Mouse (Mus musculus): ENCODE results near the gene Pdk2. TPM values are rescaled to one million over a fixed set of nuclear protein-coding genes. Genes with fewer than 3 reads are reported as not detected.

Gene Pdk2
- polyA plus RNA-seq, 1 experiment from 2014 or later: 61.5 TPM

- H3K27me3 ChIP-seq: no peaks in the 10 kb centered on the region
- in situ Hi-C loops (cut with MboI; ENCODE audit: low pct_unique_long_range_greater_than_20kb): loop anchor here (25.0 kb wide), 1 partner anchor 1179 kb away; the partner anchor contains the start of gene Hoxb9
- DNase-seq (ENCODE audit: low read depth, low spot score) (no peak), ATAC-seq (no peak)
- no peak for TF ChIP-seq CTCF (IDR thresholded peaks at IDR 0.05)
- CTCF ChIA-PET: interaction anchor here (2.1 kb wide), 1 partner anchor 16 kb away, joined by 5 read pairs; no protein-coding TSS in a partner anchor
- POLR2A ChIA-PET: no interaction called here
These were observed 41.7 kb upstream of the Pdk2 start for GRCm38 (mm10) chr11:95082896-95083295.

DNA sequence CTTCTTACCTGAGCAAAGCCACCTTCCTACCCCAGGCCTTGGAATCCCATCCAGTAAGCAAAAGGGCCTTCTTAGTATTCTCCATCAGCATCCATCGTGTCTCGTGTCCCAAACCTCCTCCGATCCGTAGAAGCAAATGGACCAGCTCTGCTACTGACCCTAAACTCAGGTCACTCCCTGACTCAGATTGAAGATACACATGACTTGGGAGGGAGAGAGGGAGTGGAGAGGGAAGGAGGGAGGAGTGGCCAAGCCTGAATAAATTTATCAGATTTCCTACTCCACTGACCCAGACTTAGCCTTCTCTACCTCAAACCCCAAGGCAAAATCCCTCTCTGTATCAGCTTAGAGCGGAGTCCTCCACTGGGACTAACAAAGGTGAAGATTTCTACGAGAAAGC is 39.6 kb upstream of the Pdk2 start:
- CTCF ChIA-PET: interaction anchor here (1.8 to 1.9 kb wide), 2 partner anchors 19 to 25 kb away, joined by 5 to 6 read pairs; no protein-coding TSS in a partner anchor
- H3K27me3 ChIP-seq: no peaks in the 10 kb centered on the region
- TF ChIP-seq CTCF (IDR thresholded peaks at IDR 0.05): no peak
- POLR2A ChIA-PET: interaction anchor here (0.9 kb wide), 1 partner anchor 90 kb away, joined by 5 read pairs; the partner anchor contains the start of gene Ppp1r9b
- no peak for ATAC-seq
- DNase-seq (ENCODE audit: low read depth, low spot score): no peak
- in situ Hi-C loops (cut with MboI; ENCODE audit: low pct_unique_long_range_greater_than_20kb): loop anchor here (25.0 kb wide), 1 partner anchor 1182 kb away; the partner anchor contains the start of gene Hoxb9

DNA sequence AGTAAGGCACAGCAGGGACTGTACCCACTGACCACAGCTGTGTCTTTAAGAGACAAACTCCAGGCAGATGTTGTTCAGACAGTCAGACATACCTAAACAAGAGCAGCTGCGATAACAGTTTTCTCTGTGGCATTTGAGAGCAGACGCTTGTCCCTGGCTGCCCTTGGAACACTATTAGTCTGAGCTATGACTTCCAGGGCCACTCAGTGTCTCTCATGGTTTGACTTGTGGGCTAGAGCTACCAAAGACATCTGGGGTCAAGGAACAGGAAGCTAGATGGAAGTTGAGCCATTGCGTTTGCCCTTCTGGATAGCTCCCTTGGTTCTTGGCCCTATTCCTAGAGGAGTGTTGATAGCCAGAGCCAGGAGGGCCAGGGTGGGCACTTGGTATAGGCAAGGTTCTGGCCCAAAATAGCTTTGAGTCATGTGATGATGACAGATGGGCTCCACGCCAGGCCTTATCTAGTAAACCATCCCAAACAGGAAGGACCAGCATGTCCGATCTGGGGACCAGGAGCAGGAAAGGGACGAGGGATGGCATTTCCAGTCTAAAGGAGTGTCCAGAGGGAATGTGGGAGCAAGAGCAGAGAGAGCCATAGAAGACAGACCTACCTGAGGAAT is 38.2 kb upstream of the Pdk2 start:
- no peaks in the 10 kb centered on the region for H3K27me3 ChIP-seq
- ATAC-seq (no peak), DNase-seq (ENCODE audit: low read depth, low spot score) (no peak)
- POLR2A ChIA-PET: interaction anchor here (1.9 to 4.2 kb wide), 2 partner anchors 8 to 21 kb away, joined by 5 to 27 read pairs; no protein-coding TSS in a partner anchor
- no peak for TF ChIP-seq CTCF (IDR thresholded peaks at IDR 0.05)
- in situ Hi-C loops (cut with MboI; ENCODE audit: low pct_unique_long_range_greater_than_20kb): loop anchor here (25.0 kb wide), 1 partner anchor 1183 kb away; the partner anchor contains the start of gene Hoxb9
- CTCF ChIA-PET: interaction anchor here (1.8 to 3.8 kb wide), 2 partner anchors 20 to 26 kb away, joined by 6 to 20 read pairs; no protein-coding TSS in a partner anchor

DNA sequence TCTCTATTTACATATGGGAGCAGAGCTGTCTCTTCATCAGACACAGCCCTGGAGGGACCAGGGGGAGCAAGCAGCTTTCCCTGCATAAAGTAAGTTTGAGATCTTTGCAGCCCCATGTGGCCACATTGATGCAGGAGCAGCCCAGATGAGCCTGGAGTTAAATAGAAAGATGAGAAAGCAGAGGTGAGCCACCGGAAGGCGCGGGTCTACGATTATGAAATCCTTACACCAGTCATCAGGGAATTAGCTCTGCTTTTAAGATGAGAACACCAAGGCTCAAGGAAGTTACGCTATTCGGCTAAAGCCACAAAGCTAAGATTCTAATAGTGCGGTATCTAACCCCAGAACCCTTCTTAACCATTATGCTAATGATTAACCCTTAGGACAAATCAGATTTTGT is 36.8 kb upstream of the Pdk2 start:
- ATAC-seq: peak; percentile 45
- POLR2A ChIA-PET: interaction anchor here (1.0 to 4.2 kb wide), 5 partner anchors 9 to 26 kb away, joined by 3 to 29 read pairs (median 5); no protein-coding TSS in a partner anchor
- DNase-seq (ENCODE audit: low read depth, low spot score): no peak
- in situ Hi-C loops (cut with MboI; ENCODE audit: low pct_unique_long_range_greater_than_20kb): loop anchor here (25.0 kb wide), 1 partner anchor 1184 kb away; the partner anchor contains the start of gene Hoxb9
- TF ChIP-seq CTCF (IDR thresholded peaks at IDR 0.05): no peak
- H3K27me3 ChIP-seq: no peaks in the 10 kb centered on the region
- CTCF ChIA-PET: interaction anchor here (0.7 to 6.2 kb wide), 8 partner anchors 9 to 29 kb away, joined by 3 to 56 read pairs (median 6); no protein-coding TSS in a partner anchor

DNA sequence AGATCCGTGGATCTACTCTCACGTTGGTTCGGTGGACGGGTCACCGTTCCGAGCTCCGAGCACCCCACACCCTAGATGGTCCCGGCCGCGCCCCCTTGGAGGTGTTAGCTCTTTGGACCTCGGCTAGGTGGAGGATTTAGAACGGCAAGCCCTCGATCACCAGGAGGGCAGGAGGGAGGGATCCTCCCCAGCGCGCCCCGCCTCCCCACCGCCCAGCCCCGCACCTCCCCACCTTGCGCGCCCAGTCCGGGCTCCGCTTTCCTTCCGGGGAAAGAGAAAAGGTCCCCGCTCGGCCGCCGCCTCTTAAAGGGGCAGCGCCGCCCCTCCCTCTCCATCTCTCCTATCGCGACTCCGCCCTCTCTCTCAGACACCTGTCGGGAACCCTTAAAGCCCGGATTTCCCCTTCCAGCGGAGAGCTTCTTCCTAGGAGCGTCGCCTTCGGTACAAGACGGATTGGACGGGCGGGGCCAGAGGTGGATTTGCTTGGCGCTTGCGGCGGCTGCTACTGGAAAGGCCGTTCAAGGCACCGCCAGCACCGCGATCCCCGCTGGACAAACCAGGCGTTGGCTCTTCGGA is 35.5 kb upstream of the Pdk2 start, which contains the start of gene Itga3:
Gene Itga3, minus strand, starts transcription at position 266 of the 576 bp plus-strand sequence.
- POLR2A ChIA-PET: interaction anchor here (1.5 to 4.2 kb wide), 5 partner anchors 11 to 52 kb away, joined by 3 to 29 read pairs (median 24); no protein-coding TSS in a partner anchor
- no peak for TF ChIP-seq CTCF (IDR thresholded peaks at IDR 0.05)
- in situ Hi-C loops (cut with MboI; ENCODE audit: low pct_unique_long_range_greater_than_20kb): loop anchor here (25.0 kb wide), 1 partner anchor 1186 kb away; the partner anchor contains the start of gene Hoxb9
- CTCF ChIA-PET: interaction anchor here (0.9 to 6.2 kb wide), 5 partner anchors 10 to 28 kb away, joined by 6 to 56 read pairs (median 6); no protein-coding TSS in a partner anchor
- no peaks in the 10 kb centered on the region for H3K27me3 ChIP-seq
- no peak for DNase-seq (ENCODE audit: low read depth, low spot score)
- ATAC-seq: peak; percentile 41

DNA sequence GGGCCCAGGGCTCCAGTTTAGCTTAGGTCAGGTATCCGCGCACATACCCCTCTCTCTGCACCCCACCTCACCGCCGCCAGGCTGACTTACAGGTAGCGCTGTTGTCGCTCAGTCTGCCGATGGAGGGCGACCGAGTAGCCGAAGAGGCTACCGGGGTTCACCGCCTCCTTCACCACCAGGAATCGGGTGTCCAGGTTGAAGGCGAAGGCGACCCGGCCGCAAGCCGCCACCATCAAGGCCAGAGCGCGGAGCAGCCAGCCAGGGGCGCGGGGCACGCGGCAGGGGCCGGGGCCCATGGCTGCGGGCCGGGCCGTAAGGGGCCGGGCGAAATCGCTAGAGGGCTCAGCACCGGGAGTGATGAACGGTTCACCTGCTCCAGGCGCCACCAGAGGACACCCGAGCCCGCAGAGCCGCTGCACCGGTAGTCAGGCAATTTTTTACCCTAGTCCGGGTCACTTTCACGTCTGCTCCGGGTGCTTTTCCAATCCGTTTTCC is 34.9 kb upstream of the Pdk2 start:
- ChIA-PET POLR2A (interaction anchor here (0.9 to 4.2 kb wide), 6 partner anchors 11 to 52 kb away, joined by 3 to 29 read pairs (median 14); no protein-coding TSS in a partner anchor), CTCF (interaction anchor here (0.9 to 6.2 kb wide), 11 partner anchors 9 to 41 kb away, joined by 3 to 56 read pairs (median 6); no protein-coding TSS in a partner anchor)
- H3K27me3 ChIP-seq: no peaks in the 10 kb centered on the region
- peak; percentile 98 for TF ChIP-seq CTCF (IDR thresholded peaks at IDR 0.05)
- DNase-seq (ENCODE audit: low read depth, low spot score) (no peak), ATAC-seq (peak; percentile 17)
- in situ Hi-C loops (cut with MboI; ENCODE audit: low pct_unique_long_range_greater_than_20kb): loop anchor here (25.0 kb wide), 1 partner anchor 1186 kb away; the partner anchor contains the start of gene Hoxb9

DNA sequence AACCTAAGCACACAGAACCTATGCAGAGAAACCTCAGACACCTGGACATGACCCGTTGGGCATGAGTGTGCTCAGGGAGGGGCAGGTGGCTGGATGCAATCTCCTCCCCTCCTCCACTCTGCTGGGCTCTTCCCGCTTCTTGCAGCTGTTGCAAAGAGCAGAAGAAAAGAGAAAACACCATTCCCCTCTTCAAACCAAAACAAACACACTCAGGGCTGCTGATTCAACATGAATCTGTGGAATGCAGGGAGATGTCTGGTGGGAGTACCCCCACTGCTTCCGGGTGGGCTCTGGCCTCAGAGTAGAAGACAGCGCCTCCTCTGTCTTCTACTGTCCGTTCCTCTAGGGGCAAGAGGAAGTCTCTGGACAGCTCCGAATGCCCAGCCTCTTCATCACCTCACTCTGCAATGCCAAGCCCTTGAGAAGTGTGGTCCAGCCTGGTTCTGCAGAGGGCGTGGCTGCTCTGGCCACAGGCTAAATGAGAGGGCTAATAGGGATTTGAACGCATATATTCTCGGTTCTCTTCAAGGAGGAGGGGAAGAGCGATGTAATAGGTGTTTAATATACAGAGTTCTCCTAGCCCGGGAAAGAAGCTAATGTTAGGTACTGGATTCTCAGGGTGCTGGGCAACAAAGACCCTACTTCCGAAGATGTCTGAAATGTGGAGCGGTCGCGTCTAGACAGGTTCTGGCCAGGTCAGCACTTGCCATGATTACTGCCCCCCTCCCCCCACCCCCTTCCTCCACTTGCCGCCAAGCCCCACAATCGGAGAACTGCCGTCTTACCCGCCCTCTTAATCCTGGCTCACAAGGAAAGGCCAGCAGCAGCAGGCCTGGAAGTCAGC is 34.3 kb upstream of the Pdk2 start:
- ChIA-PET CTCF (interaction anchor here (1.0 to 6.2 kb wide), 9 partner anchors 10 to 41 kb away, joined by 3 to 56 read pairs (median 4); no protein-coding TSS in a partner anchor), POLR2A (interaction anchor here (0.9 to 4.2 kb wide), 7 partner anchors 12 to 51 kb away, joined by 3 to 29 read pairs (median 4); no protein-coding TSS in a partner anchor)
- no peak for DNase-seq (ENCODE audit: low read depth, low spot score)
- no peaks in the 10 kb centered on the region for H3K27me3 ChIP-seq
- peak; percentile 24 for TF ChIP-seq CTCF (IDR thresholded peaks at IDR 0.05)
- no peak for ATAC-seq
- in situ Hi-C loops (cut with MboI; ENCODE audit: low pct_unique_long_range_greater_than_20kb): loop anchor here (25.0 kb wide), 1 partner anchor 1187 kb away; the partner anchor contains the start of gene Hoxb9

DNA sequence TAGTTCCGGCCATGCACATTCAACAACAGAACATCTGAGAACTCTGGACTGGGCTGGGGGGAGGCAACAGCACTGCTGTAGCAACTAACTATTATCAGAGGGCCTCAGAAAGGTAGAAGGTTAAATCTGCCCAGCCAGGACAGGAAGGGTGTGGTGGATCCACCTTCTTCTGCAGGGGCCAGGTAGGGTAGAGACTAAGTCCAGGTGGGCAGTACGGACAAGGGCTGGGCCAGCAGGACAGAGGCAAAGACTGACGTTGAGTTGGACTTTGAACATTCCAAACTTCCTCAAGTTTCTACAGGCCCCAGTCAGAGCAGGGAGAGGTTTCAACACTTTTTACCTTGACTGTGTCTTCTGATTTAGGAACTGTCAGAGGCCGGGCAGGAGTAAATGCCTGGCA is 33.5 kb upstream of the Pdk2 start:
- DNase-seq (ENCODE audit: low read depth, low spot score) (no peak), ATAC-seq (no peak)
- no peak for TF ChIP-seq CTCF (IDR thresholded peaks at IDR 0.05)
- in situ Hi-C loops (cut with MboI; ENCODE audit: low pct_unique_long_range_greater_than_20kb): loop anchor here (25.0 kb wide), 1 partner anchor 1188 kb away; the partner anchor contains the start of gene Hoxb9
- POLR2A ChIA-PET: interaction anchor here (1.3 to 3.8 kb wide), 3 partner anchors 19 to 30 kb away, joined by 3 to 29 read pairs (median 24); no protein-coding TSS in a partner anchor
- H3K27me3 ChIP-seq: no peaks in the 10 kb centered on the region
- CTCF ChIA-PET: interaction anchor here (1.0 to 6.2 kb wide), 11 partner anchors 9 to 42 kb away, joined by 3 to 56 read pairs (median 4); no protein-coding TSS in a partner anchor

- in situ Hi-C loops (cut with MboI; ENCODE audit: low pct_unique_long_range_greater_than_20kb): no loop called here
- CTCF ChIA-PET: interaction anchor here (0.8 to 6.2 kb wide), 8 partner anchors 13 to 178 kb away, joined by 3 to 56 read pairs (median 7); no protein-coding TSS in a partner anchor
- DNase-seq (ENCODE audit: low read depth, low spot score): no peak
- POLR2A ChIA-PET: interaction anchor here (0.9 to 1.7 kb wide), 5 partner anchors 14 to 35 kb away, joined by 3 to 7 read pairs (median 3); no protein-coding TSS in a partner anchor
- ATAC-seq: no peak
- no peaks in the 10 kb centered on the region for H3K27me3 ChIP-seq
- TF ChIP-seq CTCF (IDR thresholded peaks at IDR 0.05): no peak
These were observed 32.7 kb upstream of the Pdk2 start for GRCm38 (mm10) chr11:95073835-95074234.

Measured in Patski (cell line).